Mouse (Mus musculus) embryonic facial prominence, embryonic 11.5 days (tissue): ENCODE data around the gene Bcl2l1. TPM values are rescaled to one million over a fixed set of nuclear protein-coding genes. Genes with fewer than 3 reads are reported as not detected.

Experiments used
- ATAC-seq: fragments of 200-750 bp; cut with Nextera tagmentation; replicated peaks from 2 replicates; pipeline ENCODE4 v1.8.0; 2017; ENCODE audit warnings: low read depth; ENCODE audit not compliant: insufficient number of reproducible peaks, low FRiP score, low TSS enrichment
- DNase-seq: peaks from one replicate; pipeline ENCODE4 v3.0.0-alpha.2; 2015; ENCODE audit warnings: low spot score
- H3K27ac ChIP-seq: fragments of 300-500 bp; sonication (generic); replicated peaks from 2 replicates; pipeline ENCODE4 v1.5.1; 2014; ENCODE audit warnings: mild to moderate bottlenecking, low read depth, low read length, control low read depth
- H3K27me3 ChIP-seq: fragments of 300-500 bp; sonication (generic); 2 replicates; pipeline ENCODE4 v1.6.1; 2014; ENCODE audit warnings: mild to moderate bottlenecking, low read length, moderate library complexity, mixed read lengths; ENCODE audit not compliant: control insufficient read depth, insufficient read depth
- H3K36me3 ChIP-seq: fragments of 300-500 bp; sonication (generic); replicated peaks from 2 replicates; pipeline ENCODE4 v1.6.1; 2014; ENCODE audit warnings: low read depth, mild to moderate bottlenecking, low read length, moderate library complexity, mixed read lengths; ENCODE audit not compliant: control insufficient read depth, insufficient read depth
- H3K4me1 ChIP-seq: fragments of 300-500 bp; sonication (generic); 2 replicates; pipeline ENCODE4 v1.6.1; 2014; ENCODE audit warnings: low read length, mixed read lengths; ENCODE audit not compliant: control insufficient read depth, insufficient read depth
- H3K4me2 ChIP-seq: fragments of 300-500 bp; sonication (generic); 2 replicates; pipeline ENCODE4 v1.6.1; 2014; ENCODE audit warnings: low read depth, mild to moderate bottlenecking, control low read depth, low read length, moderate library complexity
- H3K4me3 ChIP-seq: fragments of 300-500 bp; sonication (generic); 2 replicates; pipeline ENCODE4 v1.5.1; 2014; ENCODE audit warnings: low read depth, low read length, control low read depth
- H3K9ac ChIP-seq: fragments of 300-500 bp; sonication (generic); replicated peaks from 2 replicates; pipeline ENCODE4 v1.6.1; 2014; ENCODE audit warnings: mild to moderate bottlenecking, control low read depth, low read length
- H3K9me3 ChIP-seq: fragments of 300-500 bp; sonication (generic); replicated peaks from 2 replicates; pipeline ENCODE4 v1.6.1; 2016; ENCODE audit warnings: mild to moderate bottlenecking, low read length, inconsistent platforms, mixed read lengths; ENCODE audit not compliant: control insufficient read depth
- WGBS: fragments of 180-500 bp; shearing (Covaris S2); extraction: QIAGEN DNeasy Blood & Tissue Kit; methylation state at CpG from one replicate; pipeline ENCODE4 v1.1.7; 2014; 5-methylcytosine and 5-hydroxymethylcytosine counted together
- polyA plus RNA-seq: library from polyadenylated mRNA; unstranded; fragments of >200 nt; fragmentation: Nextera tagmentation; extraction: Ambion mirVana; gene quantifications from 2 replicates; pipeline ENCODE4 v1.2.1, GENCODE M21; 2014

Bcl2l1 gene
- polyA plus RNA-seq, 1 experiment from 2014 or later, result 100 TPM

GRCm38 (mm10) chr2:152740490-152740889 is 91.0 kb downstream of the Bcl2l1 start:
- WGBS, result 57% methylated on average over 5 of the region's 5 CpGs
- DNase-seq, result no peak
- no peaks in the 10 kb centered on the region for H3K36me3 ChIP-seq
- no peaks in the 10 kb centered on the region for H3K27me3 ChIP-seq
- peaks cover 6% of the 10 kb centered on the region for H3K4me1 ChIP-seq
- no peak for ATAC-seq
- H3K9ac ChIP-seq, result no peak overlapping the region
- H3K4me3 ChIP-seq, result no peak overlapping the region
- H3K27ac ChIP-seq, result no peak overlapping the region
- H3K4me2 ChIP-seq, result no peak overlapping the region
- H3K9me3 ChIP-seq, result no peaks in the 10 kb centered on the region

DNA sequence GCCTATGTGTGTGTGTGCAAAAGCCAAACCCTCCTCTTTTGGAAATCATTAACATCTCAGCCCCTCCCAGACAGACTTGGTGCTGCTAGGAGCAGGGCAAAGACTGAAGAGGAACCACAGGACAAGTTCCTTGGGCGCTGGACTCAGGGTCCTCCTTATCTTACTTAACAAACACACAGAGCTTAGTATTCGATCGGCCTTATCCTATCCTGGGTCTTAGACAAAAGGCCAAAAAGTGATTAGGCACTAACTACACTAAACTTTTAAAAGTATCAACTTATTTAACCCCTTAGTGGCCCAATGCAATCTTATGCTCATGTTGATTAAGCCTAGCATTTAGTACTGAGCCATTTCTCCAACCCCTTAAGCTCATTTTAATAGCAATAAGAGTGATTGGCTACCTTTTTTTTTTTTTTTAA is 91.7 kb downstream of the Bcl2l1 start:
- 20% methylated on average over 3 of the region's 3 CpGs for WGBS
- H3K9ac ChIP-seq, result no peak overlapping the region
- H3K4me1 ChIP-seq, result peaks cover 6% of the 10 kb centered on the region
- peak; percentile 4; the same call in 1 of the 2 replicates for ATAC-seq
- H3K4me2 ChIP-seq, result peak overlapping the region; percentile 72
- no peaks in the 10 kb centered on the region for H3K36me3 ChIP-seq
- peak overlapping the region; percentile 86 for H3K27ac ChIP-seq
- H3K27me3 ChIP-seq, result no peaks in the 10 kb centered on the region
- H3K9me3 ChIP-seq, result no peaks in the 10 kb centered on the region
- DNase-seq, result peak; percentile 58
- H3K4me3 ChIP-seq, result peak overlapping the region; percentile 82

GRCm38 (mm10) chr2:152739031-152739841 is 92.3 kb downstream of the Bcl2l1 start:
- DNase-seq, result peak; percentile 95
- under 1% methylated on average over 34 of the region's 36 CpGs for WGBS
- H3K4me1 ChIP-seq, result peaks cover 10% of the 10 kb centered on the region

GRCm38 (mm10) chr2:152738341-152738740 is 93.2 kb downstream of the Bcl2l1 start:
- peak; percentile 25 for DNase-seq
- H3K9me3 ChIP-seq, result no peaks in the 10 kb centered on the region
- H3K36me3 ChIP-seq, result no peaks in the 10 kb centered on the region
- ATAC-seq, result no peak
- H3K27ac ChIP-seq, result peak overlapping the region; percentile 86
- peak overlapping the region; percentile 82 for H3K4me3 ChIP-seq
- 44% methylated on average over 2 of the region's 2 CpGs for WGBS
- H3K9ac ChIP-seq, result peak overlapping the region; percentile 92
- H3K27me3 ChIP-seq, result no peaks in the 10 kb centered on the region
- peak overlapping the region; percentile 95 for H3K4me2 ChIP-seq
- H3K4me1 ChIP-seq, result peaks cover 10% of the 10 kb centered on the region

More at GRCm38 (mm10) chr2:152739031-152739841, 92.3 kb downstream of the Bcl2l1 start:
- Histone ChIP-seq H3K4me3 (peak overlapping the region; percentile 82), H3K36me3 (no peaks in the 10 kb centered on the region), H3K9ac (peak overlapping the region; percentile 37; the same call in 1 of the 2 replicates), H3K27me3 (no peaks in the 10 kb centered on the region), H3K27ac (peak overlapping the region; percentile 86), H3K4me2 (peak overlapping the region; percentile 72), H3K9me3 (no peaks in the 10 kb centered on the region)
- ATAC-seq, result peak; percentile 68

GRCm38 (mm10) chr2:152737306-152738221 is 94.0 kb downstream of the Bcl2l1 start:
- H3K9ac ChIP-seq, result peak overlapping the region; percentile 92
- 5% methylated on average over 10 of the region's 10 CpGs for WGBS
- H3K4me1 ChIP-seq, result peaks cover 10% of the 10 kb centered on the region
- peak overlapping the region; percentile 95 for H3K4me2 ChIP-seq
- DNase-seq (peak; percentile 54), ATAC-seq (no peak)
- no peaks in the 10 kb centered on the region for H3K27me3 ChIP-seq
- peak overlapping the region; percentile 82 for H3K4me3 ChIP-seq
- no peaks in the 10 kb centered on the region for H3K9me3 ChIP-seq
- no peaks in the 10 kb centered on the region for H3K36me3 ChIP-seq
- peak overlapping the region; percentile 86 for H3K27ac ChIP-seq

DNA sequence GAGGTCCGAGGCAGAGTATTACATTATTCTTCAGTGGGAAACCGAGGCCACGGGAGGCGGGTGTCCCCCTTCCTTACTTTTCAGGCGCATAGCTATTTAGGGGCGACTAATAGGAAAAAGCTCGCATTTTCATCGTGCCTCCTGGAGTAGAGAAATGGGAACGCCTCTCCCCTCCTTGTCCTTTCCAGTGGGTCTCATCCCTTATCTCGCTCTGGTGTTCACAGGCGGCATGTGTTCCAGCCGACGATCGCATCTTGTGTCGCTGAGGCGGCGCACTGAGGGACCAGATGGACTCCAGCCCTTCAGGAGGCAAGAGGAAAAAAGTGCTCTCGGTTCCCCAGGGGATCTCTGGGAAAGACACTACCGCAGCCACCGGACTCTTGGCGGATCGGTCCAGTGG is 94.8 kb downstream of the Bcl2l1 start:
- under 1% methylated on average over 22 of the region's 22 CpGs for WGBS
- peak overlapping the region; percentile 82 for H3K4me3 ChIP-seq
- H3K9me3 ChIP-seq, result no peaks in the 10 kb centered on the region
- peak overlapping the region; percentile 95 for H3K4me2 ChIP-seq
- no peaks in the 10 kb centered on the region for H3K27me3 ChIP-seq
- no peaks in the 10 kb centered on the region for H3K36me3 ChIP-seq
- peaks cover 10% of the 10 kb centered on the region for H3K4me1 ChIP-seq
- peak overlapping the region; percentile 86 for H3K27ac ChIP-seq
- peak overlapping the region; percentile 92 for H3K9ac ChIP-seq
- ATAC-seq, result no peak
- peak; percentile 55 for DNase-seq

GRCm38 (mm10) chr2:152736090-152736601 is 95.4 kb downstream of the Bcl2l1 start, which contains the start of gene Id1:
Id1 (plus strand) TSS chr2:152736251.
- H3K4me2 ChIP-seq, result peak within 1 kb of the TSS; percentile 95
- no peaks in the 10 kb centered on the region for H3K27me3 ChIP-seq
- no peaks in the 10 kb centered on the region for H3K36me3 ChIP-seq
- H3K4me1 ChIP-seq, result peaks cover 8% of the 10 kb centered on the region
- WGBS, result under 1% methylated on average over 28 of the region's 28 CpGs
- DNase-seq (peak; percentile 96), ATAC-seq (peak; percentile 35)
- peak within 1 kb of the TSS; percentile 82 for H3K4me3 ChIP-seq
- peak within 1 kb of the TSS; percentile 86 for H3K27ac ChIP-seq
- H3K9ac ChIP-seq, result peak within 1 kb of the TSS; percentile 92
- no peaks in the 10 kb centered on the region for H3K9me3 ChIP-seq
